Mouse (Mus musculus) heart, postnatal 0 days (tissue): Measurements from ENCODE around the gene Myrip. TPM values are rescaled to one million over a fixed set of nuclear protein-coding genes. Genes with fewer than 3 reads are reported as not detected.

ENCODE experiments used
- ATAC-seq: fragments of 200-750 bp; cut with Nextera tagmentation; 2 replicates; pipeline ENCODE4 v1.8.0; 2017; ENCODE audit warnings: low read depth, moderate number of reproducible peaks, moderate library complexity; ENCODE audit not compliant: insufficient read depth
- DNase-seq: peaks from one replicate; pipeline ENCODE4 v3.0.0-alpha.2; 2016; ENCODE audit warnings: low spot score
- H3K27ac ChIP-seq: fragments of 300-500 bp; sonication (generic); 2 replicates; pipeline ENCODE4 v1.5.1; 2014; ENCODE audit warnings: low read depth, mild to moderate bottlenecking
- H3K27me3 ChIP-seq: fragments of 300-500 bp; sonication (generic); 2 replicates; pipeline ENCODE4 v1.6.1; 2014; ENCODE audit warnings: low read length, mixed read lengths; ENCODE audit not compliant: control insufficient read depth, insufficient read depth
- H3K36me3 ChIP-seq: fragments of 300-500 bp; sonication (generic); replicated peaks from 2 replicates; pipeline ENCODE4 v1.6.1; 2014; ENCODE audit warnings: low read length, mixed read lengths; ENCODE audit not compliant: control insufficient read depth, insufficient read depth
- H3K4me1 ChIP-seq: fragments of 300-500 bp; sonication (generic); 2 replicates; pipeline ENCODE4 v1.6.1; 2014; ENCODE audit warnings: antibody characterized with exemption; ENCODE audit not compliant: control insufficient read depth, insufficient read depth
- H3K4me2 ChIP-seq: fragments of 300-500 bp; sonication (generic); 2 replicates; pipeline ENCODE4 v1.6.1; 2014; ENCODE audit warnings: low read depth, mild to moderate bottlenecking, low read length, moderate library complexity
- H3K4me3 ChIP-seq: fragments of 300-500 bp; sonication (generic); 2 replicates; pipeline ENCODE4 v1.5.1; 2014; ENCODE audit warnings: low read depth, low read length
- H3K9ac ChIP-seq: fragments of 300-500 bp; sonication (generic); replicated peaks from 2 replicates; pipeline ENCODE4 v1.6.1; 2014; ENCODE audit warnings: low read depth, low read length, mixed read lengths
- H3K9me3 ChIP-seq: fragments of 300-500 bp; sonication (generic); replicated peaks from 2 replicates; pipeline ENCODE4 v1.6.1; 2016; ENCODE audit warnings: low read length; ENCODE audit not compliant: control insufficient read depth
- CTCF ChIP-seq: IDR thresholded peaks from 2 replicates; pipeline ENCODE4 v1.5.1; 2016; ENCODE audit warnings: antibody characterized with exemption, control low read depth, low read depth
- EP300 ChIP-seq: IDR thresholded peaks from 2 replicates; pipeline ENCODE4 v1.6.1; 2016; ENCODE audit warnings: antibody characterized with exemption, low read depth
- WGBS: fragments of 180-500 bp; shearing (Covaris S2); extraction: QIAGEN DNeasy Blood & Tissue Kit; methylation state at CpG from one replicate; pipeline ENCODE4 v1.1.7; 2014; 5-methylcytosine and 5-hydroxymethylcytosine counted together
- polyA plus RNA-seq: library from polyadenylated mRNA; unstranded; fragments of >200 nt; fragmentation: Nextera tagmentation; extraction: Ambion mirVana; gene quantifications from 2 replicates; pipeline ENCODE4 v1.2.1, GENCODE M21; 2015
- total RNA-seq: library from RNA; depleted of rRNA; stranded (reverse); fragments of >200 nt; gene quantifications from 2 replicates; pipeline ENCODE4 v1.2.3, GENCODE M21; 2014; ENCODE audit warnings: low replicate concordance

Myrip gene
- total and polyA plus RNA-seq, 2 experiments from 2014 or later, result 0.34 to 2.6 TPM

DNA sequence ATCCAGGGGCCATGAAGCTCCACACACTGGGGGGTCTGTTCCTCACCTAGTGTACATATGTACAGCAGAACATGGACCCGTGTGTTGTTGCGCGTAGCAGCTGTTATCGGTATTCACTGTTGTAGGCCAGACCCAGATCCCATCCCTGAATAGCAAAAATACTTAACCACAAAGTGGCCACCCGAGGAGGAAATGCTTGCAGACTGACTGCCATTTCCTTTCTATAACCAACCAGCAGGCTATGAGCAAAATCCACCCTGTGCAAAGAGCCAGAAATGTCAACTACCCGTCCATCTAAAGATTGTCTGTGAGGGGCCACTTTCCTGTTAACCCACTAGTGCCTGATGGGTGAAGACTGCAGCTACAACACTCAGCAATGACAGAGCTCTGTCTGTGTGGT lies 126.9 kb downstream of the Myrip start:
- DNase-seq, result no peak
- H3K9ac ChIP-seq, result no peak overlapping the region
- TF ChIP-seq EP300, result no peak
- TF ChIP-seq CTCF, result no peak
- no peak overlapping the region for H3K4me2 ChIP-seq
- H3K4me1 ChIP-seq, result no peaks in the 10 kb centered on the region
- no peaks in the 10 kb centered on the region for H3K9me3 ChIP-seq
- H3K36me3 ChIP-seq, result no peaks in the 10 kb centered on the region
- 50% methylated on average over 6 of the region's 6 CpGs for WGBS
- no peak overlapping the region for H3K27ac ChIP-seq
- no peaks in the 10 kb centered on the region for H3K27me3 ChIP-seq
- H3K4me3 ChIP-seq, result no peak overlapping the region
- no peak for ATAC-seq

DNA sequence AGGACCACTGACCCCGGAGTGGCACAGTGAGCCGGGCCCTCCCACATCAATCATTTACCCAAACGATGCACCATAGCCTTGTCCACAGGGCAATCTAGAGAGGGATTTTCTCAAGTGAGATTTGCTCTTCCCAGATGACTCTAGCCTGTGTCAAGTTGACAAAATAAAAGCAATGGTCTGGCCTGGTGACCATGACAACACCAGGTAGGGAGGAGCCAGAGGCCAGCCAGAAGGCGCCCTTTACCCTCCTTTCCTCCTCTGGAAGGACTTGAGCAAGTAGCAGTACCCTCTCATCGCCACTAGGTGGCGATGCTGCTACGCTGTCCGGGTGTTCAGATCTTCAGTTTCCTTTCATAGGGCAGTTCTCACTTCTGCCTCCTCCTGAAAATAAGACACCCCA lies 132.4 kb downstream of the Myrip start:
- Histone ChIP-seq H3K9ac (no peak overlapping the region), H3K36me3 (no peaks in the 10 kb centered on the region), H3K9me3 (no peaks in the 10 kb centered on the region), H3K4me3 (no peak overlapping the region), H3K4me1 (no peaks in the 10 kb centered on the region), H3K27ac (no peak overlapping the region), H3K4me2 (no peak overlapping the region), H3K27me3 (no peaks in the 10 kb centered on the region)
- TF ChIP-seq CTCF (peak; percentile 97), EP300 (no peak)
- 31% methylated on average over 8 of the region's 8 CpGs for WGBS
- DNase-seq, result peak; percentile 69
- peak; percentile 51 for ATAC-seq

DNA sequence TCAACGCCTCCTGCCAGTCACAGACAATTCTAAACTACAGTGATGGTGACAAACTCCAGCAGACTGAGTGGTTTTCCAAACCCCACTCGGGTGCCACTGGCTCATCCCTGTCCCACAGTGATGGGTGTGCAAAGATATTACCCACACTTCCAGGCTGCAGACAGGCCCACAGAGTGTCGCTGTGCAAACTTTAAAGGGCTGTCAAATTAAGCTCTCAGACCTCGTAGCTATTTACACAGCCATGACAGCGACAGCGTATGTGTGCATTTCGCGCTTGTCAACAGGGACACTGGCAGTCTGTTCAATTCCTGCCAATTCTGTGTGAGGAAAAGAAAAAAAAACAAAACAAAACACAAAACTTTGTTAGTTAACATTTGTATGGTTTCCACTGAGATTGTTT lies 134.5 kb downstream of the Myrip start:
- TF ChIP-seq EP300, result no peak
- TF ChIP-seq CTCF, result no peak
- no peak for ATAC-seq

DNA sequence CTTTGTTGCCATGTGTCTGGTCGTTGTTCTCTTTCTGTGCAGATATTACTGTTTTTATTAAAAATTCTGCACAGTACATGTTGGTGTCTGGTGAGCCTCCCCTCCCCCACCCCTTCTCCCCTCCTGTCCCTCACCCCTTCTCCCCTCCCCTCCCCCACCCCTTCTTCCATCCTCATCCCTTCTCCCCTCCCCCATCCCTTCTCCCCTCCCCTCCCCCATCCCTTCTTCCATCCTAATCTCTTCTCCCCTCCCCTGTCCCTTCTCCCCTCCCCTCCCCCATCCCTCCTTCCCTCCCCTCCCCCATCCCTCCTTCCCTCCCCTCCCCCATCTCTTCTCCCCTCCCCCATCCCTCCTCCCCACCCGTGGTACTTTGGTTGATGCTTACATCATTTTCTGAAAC lies 135.5 kb downstream of the Myrip start:
- H3K4me1 ChIP-seq, result no peaks in the 10 kb centered on the region
- no peaks in the 10 kb centered on the region for H3K36me3 ChIP-seq
- H3K9ac ChIP-seq, result no peak overlapping the region
- ATAC-seq, result no peak
- no peak overlapping the region for H3K27ac ChIP-seq
- H3K4me2 ChIP-seq, result no peak overlapping the region
- H3K9me3 ChIP-seq, result no peaks in the 10 kb centered on the region
- 62% methylated on average over 2 of the region's 2 CpGs for WGBS
- DNase-seq, result no peak
- H3K27me3 ChIP-seq, result no peaks in the 10 kb centered on the region
- H3K4me3 ChIP-seq, result no peak overlapping the region
- TF ChIP-seq CTCF (no peak), EP300 (no peak)

More for the DNA sequence above, 134.5 kb downstream of the Myrip start:
- Histone ChIP-seq H3K9me3 (no peaks in the 10 kb centered on the region), H3K36me3 (no peaks in the 10 kb centered on the region), H3K9ac (no peak overlapping the region), H3K4me1 (no peaks in the 10 kb centered on the region), H3K4me2 (no peak overlapping the region), H3K27ac (no peak overlapping the region), H3K4me3 (no peak overlapping the region), H3K27me3 (no peaks in the 10 kb centered on the region)
- 43% methylated on average over 8 of the region's 8 CpGs for WGBS
- DNase-seq, result no peak

DNA sequence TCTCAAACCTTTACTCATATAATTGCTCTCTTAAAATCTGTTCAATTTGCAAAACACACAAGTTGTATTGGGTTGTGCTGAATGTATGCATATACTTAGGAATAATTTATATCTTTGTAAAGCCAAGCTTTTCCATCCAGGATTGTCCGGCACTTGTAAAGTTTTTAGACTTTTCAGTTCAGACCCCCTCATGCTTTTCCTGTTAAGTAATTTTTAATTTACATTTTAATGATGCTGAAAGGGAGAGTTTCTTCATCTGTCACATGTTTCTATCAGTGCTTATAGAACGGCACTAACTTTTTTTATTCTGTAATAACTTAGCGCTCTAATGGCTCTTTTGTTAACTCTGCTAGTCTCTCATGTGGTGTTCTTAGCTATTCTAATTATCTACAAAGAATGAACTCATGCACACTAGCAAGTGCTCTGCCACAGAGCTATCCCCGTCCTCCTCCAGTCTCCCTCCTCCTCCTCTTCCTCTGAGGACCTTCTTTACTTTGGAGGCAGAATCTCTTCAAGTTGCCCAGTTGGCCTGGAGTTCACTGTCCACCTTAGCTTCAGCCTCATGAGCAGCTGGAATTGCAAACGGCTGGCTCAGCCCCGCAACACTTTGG lies 136.1 kb downstream of the Myrip start:
- ATAC-seq (no peak), DNase-seq (no peak)
- Histone ChIP-seq H3K9ac (no peak overlapping the region), H3K4me2 (no peak overlapping the region), H3K4me3 (no peak overlapping the region), H3K36me3 (no peaks in the 10 kb centered on the region), H3K9me3 (no peaks in the 10 kb centered on the region), H3K27ac (no peak overlapping the region), H3K27me3 (no peaks in the 10 kb centered on the region), H3K4me1 (no peaks in the 10 kb centered on the region)
- TF ChIP-seq CTCF (no peak), EP300 (no peak)
- WGBS, result 73% methylated on average over 6 of the region's 6 CpGs

DNA sequence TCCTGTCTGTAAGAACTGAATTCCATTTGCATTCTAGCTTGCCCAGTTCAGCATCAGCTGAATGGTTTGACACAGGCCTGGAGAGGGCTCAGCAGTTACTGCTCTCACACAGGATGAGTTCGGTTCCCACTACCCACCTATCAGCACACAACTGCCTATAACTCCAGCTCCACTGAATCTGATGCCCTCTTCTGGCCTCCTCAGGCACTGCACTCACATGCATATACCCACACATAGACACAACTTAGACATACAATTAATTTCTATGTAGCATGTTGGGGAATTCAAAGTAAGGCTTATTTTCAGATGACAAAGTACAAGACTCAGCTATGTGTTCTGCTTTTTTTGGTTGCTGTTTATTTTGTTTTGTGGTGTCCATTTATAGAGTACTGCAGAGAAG lies 137.0 kb downstream of the Myrip start:
- TF ChIP-seq EP300 (no peak), CTCF (no peak)
- H3K4me2 ChIP-seq, result no peak overlapping the region
- H3K27ac ChIP-seq, result no peak overlapping the region
- no peak for ATAC-seq
- H3K9me3 ChIP-seq, result no peaks in the 10 kb centered on the region
- no peaks in the 10 kb centered on the region for H3K4me1 ChIP-seq
- 100% methylated on average over 1 of the region's 1 CpGs for WGBS
- H3K9ac ChIP-seq, result no peak overlapping the region
- no peaks in the 10 kb centered on the region for H3K27me3 ChIP-seq
- no peak overlapping the region for H3K4me3 ChIP-seq
- no peaks in the 10 kb centered on the region for H3K36me3 ChIP-seq
- DNase-seq, result no peak
